Mouse (Mus musculus) hindbrain, postnatal 0 days (tissue): ENCODE data around the gene Polr2h. TPM values are rescaled to one million over a fixed set of nuclear protein-coding genes. Genes with fewer than 3 reads are reported as not detected.

Experiments
- ATAC-seq: fragments of 200-750 bp; cut with Nextera tagmentation; 2 replicates; pipeline ENCODE4 v1.8.0; 2017; ENCODE audit warnings: mild to moderate bottlenecking, moderate TSS enrichment, moderate library complexity
- DNase-seq: peaks from one replicate; pipeline ENCODE4 v3.0.0-alpha.2; 2015; ENCODE audit warnings: low spot score
- H3K27ac ChIP-seq: fragments of 300-500 bp; sonication (generic); 2 replicates; pipeline ENCODE4 v1.5.1; 2014; ENCODE audit warnings: mild to moderate bottlenecking
- H3K27me3 ChIP-seq: fragments of 300-500 bp; sonication (generic); 2 replicates; pipeline ENCODE4 v1.6.1; 2014; ENCODE audit warnings: low read length, mixed read lengths; ENCODE audit not compliant: insufficient read depth
- H3K36me3 ChIP-seq: fragments of 300-500 bp; sonication (generic); 2 replicates; pipeline ENCODE4 v1.6.1; 2014; ENCODE audit warnings: low read length, mixed read lengths; ENCODE audit not compliant: insufficient read depth
- H3K4me1 ChIP-seq: fragments of 300-500 bp; sonication (generic); 2 replicates; pipeline ENCODE4 v1.6.1; 2014; ENCODE audit warnings: antibody characterized with exemption, low read length, mixed read lengths; ENCODE audit not compliant: insufficient read depth
- H3K4me2 ChIP-seq: fragments of 300-500 bp; sonication (generic); 2 replicates; pipeline ENCODE4 v1.6.1; 2014; ENCODE audit warnings: low read depth, mild to moderate bottlenecking, low read length, moderate library complexity, mixed read lengths
- H3K4me3 ChIP-seq: fragments of 300-500 bp; sonication (generic); 2 replicates; pipeline ENCODE4 v1.5.1; 2014; ENCODE audit warnings: low read length
- H3K9ac ChIP-seq: fragments of 300-500 bp; sonication (generic); replicated peaks from 2 replicates; pipeline ENCODE4 v1.6.1; 2014; ENCODE audit warnings: mild to moderate bottlenecking, low read length, moderate library complexity, mixed read lengths
- H3K9me3 ChIP-seq: fragments of 300-500 bp; sonication (generic); 2 replicates; pipeline ENCODE4 v1.6.1; 2016; ENCODE audit warnings: low read length, mixed read lengths
- CTCF ChIP-seq: IDR thresholded peaks from 2 replicates; pipeline ENCODE4 v1.5.1; 2016; ENCODE audit warnings: antibody characterized with exemption, control low read depth, low read depth
- WGBS: fragments of 180-500 bp; shearing (Covaris S2); extraction: QIAGEN DNeasy Blood & Tissue Kit; methylation state at CpG from one replicate; pipeline ENCODE4 v1.1.7; 2014; 5-methylcytosine and 5-hydroxymethylcytosine counted together
- polyA plus RNA-seq: library from polyadenylated mRNA; unstranded; fragments of >200 nt; fragmentation: Nextera tagmentation; extraction: Ambion mirVana; gene quantifications from 2 replicates; pipeline ENCODE4 v1.2.1, GENCODE M21; 2015
- total RNA-seq: library from RNA; depleted of rRNA; stranded (reverse); fragments of >200 nt; gene quantifications from 2 replicates; pipeline ENCODE4 v1.2.3, GENCODE M21; 2014

Polr2h gene
- total and polyA plus RNA-seq, 2 experiments from 2014 or later = 25.5 to 90.8 TPM

DNA sequence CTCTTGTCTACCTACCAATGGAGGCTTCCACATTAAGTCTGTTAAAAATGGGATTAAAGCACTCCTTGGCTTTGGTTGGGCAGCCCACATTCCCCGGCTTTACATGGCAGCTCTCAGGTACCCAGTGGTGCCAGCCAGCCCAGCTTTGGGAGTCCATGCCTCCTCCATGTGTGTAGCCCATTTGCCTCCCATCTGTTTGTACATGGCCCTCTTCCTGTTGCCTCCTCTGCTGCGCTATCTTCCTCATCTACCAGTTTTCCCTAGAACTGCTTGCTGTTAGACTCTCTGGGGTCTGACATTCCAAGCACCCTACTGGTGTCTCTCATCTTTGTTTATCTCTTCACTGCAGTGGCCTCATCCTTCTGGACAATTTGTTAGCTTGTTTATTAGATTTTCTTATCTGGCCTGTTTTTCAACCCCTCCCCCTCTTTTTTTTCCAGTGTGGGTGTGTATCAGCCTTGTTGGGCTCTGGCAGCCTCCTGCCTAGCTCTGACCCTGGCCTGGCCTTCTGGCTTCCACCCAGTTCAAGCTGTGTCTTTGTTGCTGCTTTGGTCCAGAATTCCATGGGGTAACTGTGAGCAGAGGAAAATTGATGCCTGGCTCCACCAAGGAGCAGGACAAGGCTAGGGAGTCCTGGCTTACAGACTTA, 10.9 kb upstream of the Polr2h start:
- Histone ChIP-seq H3K9ac (no peak overlapping the region), H3K4me1 (peaks cover 12% of the 10 kb centered on the region; the same call in 1 of the 2 replicates), H3K4me3 (no peak overlapping the region), H3K4me2 (no peak overlapping the region), H3K27me3 (no peaks in the 10 kb centered on the region), H3K27ac (no peak overlapping the region), H3K36me3 (peaks cover 21% of the 10 kb centered on the region; the same call in 1 of the 2 replicates), H3K9me3 (no peaks in the 10 kb centered on the region)
- WGBS = 89% methylated on average over 2 of the region's 2 CpGs
- no peak for TF ChIP-seq CTCF
- DNase-seq (no peak), ATAC-seq (no peak)

DNA sequence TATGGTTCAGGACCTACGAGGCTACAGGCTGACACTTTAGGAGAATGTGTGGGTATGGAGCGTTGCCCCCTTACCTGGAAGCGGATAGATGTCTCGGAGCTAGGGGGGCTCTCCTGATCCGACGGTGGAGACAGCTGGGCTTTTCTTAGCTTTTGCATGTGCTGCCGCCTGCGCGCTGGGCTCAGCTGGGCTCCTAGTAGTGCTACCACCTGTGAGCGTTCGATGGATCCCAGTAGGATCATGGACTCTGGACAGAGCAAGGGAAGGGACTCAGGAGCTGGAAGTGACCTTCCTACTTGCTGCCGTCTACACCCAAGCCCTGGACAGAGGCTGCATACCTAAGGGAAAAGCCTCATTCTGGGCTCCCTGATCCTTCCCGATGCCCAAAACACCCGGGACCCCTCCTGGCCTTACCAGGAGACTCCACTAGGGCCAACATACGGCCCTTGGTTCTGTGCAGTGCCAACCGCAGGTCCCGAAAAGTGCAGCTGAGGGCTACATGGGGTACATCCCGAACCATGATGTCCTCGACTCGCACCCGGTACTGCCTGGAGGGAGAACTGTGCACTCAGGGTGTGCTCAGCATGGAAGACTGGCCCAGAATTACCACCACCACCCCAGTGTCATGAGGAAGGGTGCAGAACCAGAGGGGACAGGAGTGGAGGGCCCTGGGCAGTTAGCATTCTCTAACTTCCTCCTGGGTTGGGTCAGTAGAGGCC, 9.1 kb upstream of the Polr2h start:
- WGBS = 93% methylated on average over 21 of the region's 21 CpGs
- Histone ChIP-seq H3K36me3 (peaks cover 27% of the 10 kb centered on the region; the same call in 1 of the 2 replicates), H3K27ac (no peak overlapping the region), H3K9me3 (no peaks in the 10 kb centered on the region), H3K27me3 (no peaks in the 10 kb centered on the region), H3K4me3 (no peak overlapping the region), H3K9ac (no peak overlapping the region), H3K4me2 (no peak overlapping the region), H3K4me1 (no peaks in the 10 kb centered on the region)
- no peak for TF ChIP-seq CTCF
- DNase-seq (no peak), ATAC-seq (peak; percentile 11; the same call in 1 of the 2 replicates)

DNA sequence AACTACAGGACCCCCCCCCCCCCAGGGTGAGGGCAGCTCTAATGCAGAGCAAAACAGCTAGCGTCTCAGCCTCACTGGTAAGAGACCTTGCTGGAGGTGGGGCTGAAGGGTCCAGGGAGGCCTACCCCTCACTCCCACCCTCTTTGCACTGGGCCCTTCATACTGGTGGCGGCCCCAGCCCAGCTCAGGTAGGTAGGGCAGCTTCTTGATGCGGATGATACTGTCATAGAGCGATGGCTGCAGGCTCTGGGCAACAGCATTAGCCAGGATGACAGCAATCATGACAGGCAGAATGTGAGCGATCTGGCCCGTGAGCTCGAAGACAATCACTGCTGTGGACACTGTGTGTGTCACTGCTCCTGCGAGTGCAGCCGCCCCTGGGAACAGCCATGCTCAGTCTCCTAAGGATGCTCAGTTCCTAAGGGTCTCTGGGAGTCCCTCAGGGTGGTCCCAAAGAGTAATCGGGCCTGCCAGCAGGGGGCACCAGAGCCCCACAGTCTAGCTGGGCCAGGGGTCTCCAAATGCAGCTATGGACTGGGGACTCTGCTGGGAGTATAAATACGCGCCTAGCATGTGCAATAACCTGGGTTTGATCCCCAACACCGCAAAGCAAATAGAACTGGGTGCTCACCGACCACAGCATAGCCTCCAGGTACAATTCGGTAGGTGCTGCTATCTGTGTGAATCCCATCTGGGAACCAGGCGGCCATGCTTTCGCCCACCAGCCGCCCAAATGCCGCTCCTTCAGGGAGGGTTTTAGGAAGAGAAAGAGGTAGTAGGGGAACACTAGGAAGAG, 8.3 kb upstream of the Polr2h start:
- Histone ChIP-seq H3K9ac (no peak overlapping the region), H3K36me3 (peaks cover 22% of the 10 kb centered on the region; the same call in 1 of the 2 replicates), H3K27ac (no peak overlapping the region), H3K9me3 (no peaks in the 10 kb centered on the region), H3K4me2 (no peak overlapping the region), H3K4me1 (0 out of 2 replicates have a peak, but pooled peaks cover 4% of the 10 kb centered on the region), H3K4me3 (no peak overlapping the region), H3K27me3 (no peaks in the 10 kb centered on the region)
- ATAC-seq = peak; percentile 52
- TF ChIP-seq CTCF = peak; percentile 81
- 74% methylated on average over 19 of the region's 19 CpGs for WGBS
- DNase-seq = peak; percentile 68

DNA sequence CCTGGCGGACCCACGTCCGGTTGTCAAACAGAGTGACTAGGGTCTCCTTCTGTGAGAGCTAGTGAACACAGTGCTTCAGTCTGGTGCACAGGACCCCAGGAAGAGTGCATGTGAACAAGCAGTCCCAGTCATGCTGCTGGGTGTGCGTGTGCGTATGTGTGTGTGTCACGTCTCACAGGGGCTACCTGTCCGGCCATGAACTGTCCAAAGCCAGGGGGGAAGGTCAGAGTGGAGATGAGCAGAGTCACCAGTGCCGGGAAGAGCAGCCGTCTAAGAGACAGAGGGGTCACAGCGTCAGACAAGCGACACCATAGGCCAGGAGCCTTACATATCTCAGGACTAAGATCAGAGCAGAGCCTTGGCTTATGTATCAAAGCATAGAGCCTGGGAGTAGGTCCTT, 7.1 kb upstream of the Polr2h start:
- Histone ChIP-seq H3K4me2 (no peak overlapping the region), H3K4me1 (peaks cover 13% of the 10 kb centered on the region; the same call in 1 of the 2 replicates), H3K4me3 (no peak overlapping the region), H3K36me3 (peaks cover 22% of the 10 kb centered on the region; the same call in 1 of the 2 replicates), H3K9me3 (no peaks in the 10 kb centered on the region), H3K9ac (no peak overlapping the region), H3K27ac (no peak overlapping the region), H3K27me3 (no peaks in the 10 kb centered on the region)
- ATAC-seq (no peak), DNase-seq (no peak)
- 94% methylated on average over 11 of the region's 11 CpGs for WGBS
- no peak for TF ChIP-seq CTCF

DNA sequence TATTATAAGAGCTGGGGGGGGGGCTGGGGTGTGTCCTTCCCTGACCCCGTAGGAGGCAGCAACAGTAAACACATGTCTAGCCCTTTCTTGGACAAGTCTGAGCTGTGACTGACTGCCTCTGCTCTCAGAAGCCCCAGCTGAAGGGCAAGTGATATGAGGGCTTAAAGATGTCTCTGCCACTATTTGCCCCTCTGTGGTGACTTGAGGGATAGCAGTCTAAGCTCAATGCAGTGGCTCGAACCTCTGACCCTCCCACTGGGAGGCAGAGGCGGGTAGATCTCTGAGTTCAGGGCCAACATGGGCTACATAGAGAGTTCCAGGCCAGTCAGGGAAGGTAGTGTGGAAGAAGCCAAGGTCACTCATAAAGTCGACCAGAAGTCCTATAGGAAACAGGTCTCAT, 6.7 kb upstream of the Polr2h start:
- peak; percentile 49 for TF ChIP-seq CTCF
- no peaks in the 10 kb centered on the region for H3K27me3 ChIP-seq
- DNase-seq = peak; percentile 7

DNA sequence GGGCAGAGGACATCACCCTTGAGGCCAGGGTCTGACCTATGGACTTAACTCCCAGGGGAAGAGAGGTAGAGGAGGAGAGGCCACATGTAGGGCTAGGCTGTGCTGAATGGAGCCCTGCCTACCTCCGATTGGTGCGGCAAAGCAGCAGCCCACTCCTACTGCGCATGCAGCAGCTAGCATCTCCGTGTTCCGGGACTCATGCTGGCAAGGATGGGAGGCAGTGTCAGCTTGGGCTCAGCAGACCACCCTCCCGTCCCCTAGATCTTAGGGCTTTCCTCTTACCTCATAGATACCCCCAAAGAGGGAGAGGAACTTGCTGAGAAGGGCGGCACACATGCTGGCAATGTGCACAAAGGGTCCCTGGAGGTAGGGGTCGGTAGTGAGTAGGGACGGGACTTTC, 5.3 kb upstream of the Polr2h start:
- ATAC-seq (no peak), DNase-seq (no peak)
- no peak; the same call in 1 of the 2 replicates for TF ChIP-seq CTCF
- 74% methylated on average over 9 of the region's 9 CpGs for WGBS
- no peak overlapping the region for H3K27ac ChIP-seq
- peaks cover 18% of the 10 kb centered on the region; the same call in 1 of the 2 replicates for H3K4me1 ChIP-seq
- H3K4me3 ChIP-seq = no peak overlapping the region
- no peak overlapping the region for H3K9ac ChIP-seq
- H3K4me2 ChIP-seq = no peak overlapping the region
- peaks cover 16% of the 10 kb centered on the region; the same call in 1 of the 2 replicates for H3K36me3 ChIP-seq
- H3K27me3 ChIP-seq = no peaks in the 10 kb centered on the region
- no peaks in the 10 kb centered on the region for H3K9me3 ChIP-seq

More for the DNA sequence above, 6.7 kb upstream of the Polr2h start:
- Histone ChIP-seq H3K9ac (no peak overlapping the region), H3K36me3 (peaks cover 19% of the 10 kb centered on the region; the same call in 1 of the 2 replicates), H3K9me3 (no peaks in the 10 kb centered on the region), H3K4me2 (no peak overlapping the region), H3K27ac (no peak overlapping the region), H3K4me3 (no peak overlapping the region), H3K4me1 (peaks cover 13% of the 10 kb centered on the region; the same call in 1 of the 2 replicates)
- WGBS = 74% methylated on average over 4 of the region's 4 CpGs
- ATAC-seq = no peak
